Comparison of ENCODE assay signal across 8 mouse cellular contexts in the genomic region with DNA sequence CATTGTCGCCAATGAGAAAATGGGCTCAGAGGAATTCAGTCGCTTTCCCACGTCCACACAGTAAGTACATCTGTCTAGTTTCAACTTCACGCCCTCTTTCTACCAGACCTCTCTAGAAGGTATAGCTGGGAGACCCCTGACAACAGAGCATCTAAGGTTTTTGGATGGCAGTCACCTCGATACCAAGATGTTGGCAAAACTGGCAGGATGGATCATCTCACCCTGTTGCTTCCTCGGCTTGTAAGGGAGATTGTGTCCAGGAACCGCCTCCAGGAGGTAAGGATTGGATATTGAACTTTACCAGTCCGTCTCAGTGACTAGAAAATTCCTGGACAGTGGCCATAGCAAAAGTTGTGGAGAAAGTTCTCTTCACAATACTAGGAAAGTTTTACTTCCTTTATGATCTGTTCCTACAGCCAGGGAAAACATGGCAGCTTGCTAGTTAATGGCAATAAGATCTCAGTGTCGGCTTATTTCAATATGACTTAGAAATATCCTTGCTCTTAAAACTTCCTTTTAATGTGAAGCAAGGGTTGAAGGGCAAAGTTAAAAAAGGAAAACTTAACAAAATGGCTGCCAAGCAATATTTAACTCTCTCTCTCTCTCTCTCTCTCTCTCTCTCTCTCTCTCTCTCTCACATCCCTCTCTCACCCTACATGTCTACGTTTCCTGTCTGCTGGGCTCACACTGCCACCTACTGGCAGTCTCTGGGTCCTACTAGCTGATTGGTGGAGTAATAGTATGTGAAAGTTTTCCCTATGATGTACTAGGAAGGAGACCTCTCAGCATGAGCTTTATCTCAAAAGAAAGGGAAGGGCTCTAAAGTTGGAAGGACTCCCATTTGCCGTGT. TPM values are rescaled to one million over a fixed set of nuclear protein-coding genes. Genes with fewer than 3 reads are reported as not detected.
DNase-seq lines count a peak whose midpoint lies in the region; ATAC-seq lines count a peak whose summit lies in the region.

No protein-coding gene starts in this region.

- peak; percentile 38; the same call in 1 of the 2 replicates for ATAC-seq in hindbrain, embryonic 15.5 days (ENCODE audit: low FRiP score, low read depth)

- no peak overlapping the region for H3K9ac ChIP-seq in hindbrain, embryonic 15.5 days

- H3K27me3 ChIP-seq in hindbrain, embryonic 15.5 days: no peaks in the 10 kb centered on the region

- H3K4me1 ChIP-seq in hindbrain, embryonic 15.5 days (replicated peaks): peaks cover 39% of the 10 kb centered on the region

- H3K9me3 ChIP-seq in hindbrain, embryonic 15.5 days: no peaks in the 10 kb centered on the region

- WGBS in hindbrain, embryonic 15.5 days: 67% methylated on average over 11 of the region's 11 CpGs

- DNase-seq in R1 (ENCODE audit: low read depth, low spot score): peak; percentile 91
- DNase-seq in cerebellum, postnatal 36 days: peak; percentile 87 to 91
- peak; percentile 89 for DNase-seq in gastrocnemius, adult 18-20 months (ENCODE audit: low spot score)
- DNase-seq in layer of hippocampus, postnatal 36 days: peak; percentile 82 to 86
- peak; percentile 91 for DNase-seq in lung, postnatal 25 days (ENCODE audit: low spot score)
- peak; percentile 94 for DNase-seq in retina, postnatal 1 day
- peak; percentile 93 for DNase-seq in thymus, postnatal 4 days

- no peak overlapping the region for H3K27ac ChIP-seq in hindbrain, embryonic 15.5 days (replicated peaks)

- no peak overlapping the region for H3K4me3 ChIP-seq in hindbrain, embryonic 15.5 days

- no peaks in the 10 kb centered on the region for H3K36me3 ChIP-seq in hindbrain, embryonic 15.5 days

- H3K4me2 ChIP-seq in hindbrain, embryonic 15.5 days: no peak overlapping the region

RNA-seq across cellular contexts. Expression of a gene that starts 1.7 kb away (rescaled TPM):
- total RNA-seq in gastrocnemius, adult 18-20 months (2021): 10 to 100 TPM; 10.2 to 14.7 TPM
- 120 and 122 TPM in 2 replicates for polyA plus RNA-seq in hindbrain, embryonic 15.5 days (2015; fragmentation: Nextera tagmentation; extraction: Ambion mirVana)
- 10 to 100 TPM; 32.4 to 32.9 TPM for total RNA-seq in layer of hippocampus, postnatal 36 days (2021)

RNA-seq across cellular contexts. Expression of a gene that starts 7.1 kb away (rescaled TPM):
- total RNA-seq in gastrocnemius, adult 18-20 months (2021): not detected
- polyA plus RNA-seq in hindbrain, embryonic 15.5 days (2015; fragmentation: Nextera tagmentation; extraction: Ambion mirVana): 6.1 and 6.4 TPM in 2 replicates
- 10 to 100 TPM; 15.6 to 15.9 TPM for total RNA-seq in layer of hippocampus, postnatal 36 days (2021)

RNA-seq across cellular contexts. Expression of a gene that starts 38.5 kb away (rescaled TPM):
- 10 to 100 TPM; 23.9 to 26.3 TPM for total RNA-seq in gastrocnemius, adult 18-20 months (2021)
- 13.3 and 16.6 TPM in 2 replicates for polyA plus RNA-seq in hindbrain, embryonic 15.5 days (2015; fragmentation: Nextera tagmentation; extraction: Ambion mirVana)
- total RNA-seq in layer of hippocampus, postnatal 36 days (2021): 10 to 100 TPM; 65.0 to 69.0 TPM

RNA-seq across cellular contexts. Expression of a gene that starts 53.4 kb away (rescaled TPM):
- total RNA-seq in gastrocnemius, adult 18-20 months (2021): 1 to 10 TPM; 3.0 to 3.2 TPM
- 3.4 and 3.5 TPM in 2 replicates for polyA plus RNA-seq in hindbrain, embryonic 15.5 days (2015; fragmentation: Nextera tagmentation; extraction: Ambion mirVana)
- total RNA-seq in layer of hippocampus, postnatal 36 days (2021): 10 to 100 TPM; 16.4 to 16.5 TPM

RNA-seq across cellular contexts. Expression of a gene that starts 55.0 kb away (rescaled TPM):
- total RNA-seq in gastrocnemius, adult 18-20 months (2021): under 1 TPM; 0.45 to 0.94 TPM
- polyA plus RNA-seq in hindbrain, embryonic 15.5 days (2015; fragmentation: Nextera tagmentation; extraction: Ambion mirVana): 0.17 and 0.46 TPM in 2 replicates
- not detected for total RNA-seq in layer of hippocampus, postnatal 36 days (2021)

Comparison
In these comparisons a context has a peak if more than half of its experiments do, and no peak if none do; other contexts are left out.
1. RNA of a gene that starts 7.1 kb away (total RNA-seq): 15.6 to 15.9 TPM in layer of hippocampus, postnatal 36 days; not detected in gastrocnemius, adult 18-20 months; every median in the first group is over 10 times any median in the second.
2. Peak in every context shown above with its lines, with median percentiles within 50 percentile points of each other: DNase-seq.